Mouse (Mus musculus): Measurements from ENCODE around the gene Nrap. TPM values are rescaled to one million over a fixed set of nuclear protein-coding genes. Genes with fewer than 3 reads are reported as not detected.
A peak's percentile ranks its signal among the peaks of the same experiment; 100 is the strongest.

The Nrap gene
- total RNA-seq, 4 experiments from 2014 or later: 0.72 to 1.1 (median 0.86) TPM

GRCm38 (mm10) chr19:56316531-56316930, 73.3 kb downstream of the Nrap start:
- DNase-seq (ENCODE audit: low spot score in 2 of 2): no peak

- no peak for DNase-seq (ENCODE audit: low spot score in 2 of 2)
Observed at GRCm38 (mm10) chr19:56300835-56301234, 89.0 kb downstream of the Nrap start.

DNA sequence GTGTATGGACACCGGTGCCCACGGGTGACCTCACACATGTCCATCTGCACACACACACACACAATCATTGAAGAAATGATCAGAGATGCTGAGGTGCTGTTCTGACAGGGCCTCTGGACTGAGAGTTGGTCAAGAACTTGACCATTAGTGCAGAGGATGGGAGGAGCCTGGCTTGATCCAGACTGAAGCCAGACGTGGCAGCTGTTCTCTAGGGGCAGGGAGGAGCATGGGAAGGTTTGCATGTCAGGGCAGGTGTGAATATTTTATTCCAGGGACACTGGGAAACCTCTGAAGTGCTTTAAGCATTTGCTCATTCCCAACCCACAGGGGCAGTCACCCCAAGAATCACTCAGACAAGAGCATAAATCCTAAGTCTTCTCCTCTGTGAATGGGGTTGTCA, 92.6 kb downstream of the Nrap start:
- no peak for DNase-seq (ENCODE audit: low spot score in 2 of 2)

- DNase-seq (ENCODE audit: low spot score in 2 of 2): no peak
Observed at GRCm38 (mm10) chr19:56296668-56297067, 93.2 kb downstream of the Nrap start.

DNA sequence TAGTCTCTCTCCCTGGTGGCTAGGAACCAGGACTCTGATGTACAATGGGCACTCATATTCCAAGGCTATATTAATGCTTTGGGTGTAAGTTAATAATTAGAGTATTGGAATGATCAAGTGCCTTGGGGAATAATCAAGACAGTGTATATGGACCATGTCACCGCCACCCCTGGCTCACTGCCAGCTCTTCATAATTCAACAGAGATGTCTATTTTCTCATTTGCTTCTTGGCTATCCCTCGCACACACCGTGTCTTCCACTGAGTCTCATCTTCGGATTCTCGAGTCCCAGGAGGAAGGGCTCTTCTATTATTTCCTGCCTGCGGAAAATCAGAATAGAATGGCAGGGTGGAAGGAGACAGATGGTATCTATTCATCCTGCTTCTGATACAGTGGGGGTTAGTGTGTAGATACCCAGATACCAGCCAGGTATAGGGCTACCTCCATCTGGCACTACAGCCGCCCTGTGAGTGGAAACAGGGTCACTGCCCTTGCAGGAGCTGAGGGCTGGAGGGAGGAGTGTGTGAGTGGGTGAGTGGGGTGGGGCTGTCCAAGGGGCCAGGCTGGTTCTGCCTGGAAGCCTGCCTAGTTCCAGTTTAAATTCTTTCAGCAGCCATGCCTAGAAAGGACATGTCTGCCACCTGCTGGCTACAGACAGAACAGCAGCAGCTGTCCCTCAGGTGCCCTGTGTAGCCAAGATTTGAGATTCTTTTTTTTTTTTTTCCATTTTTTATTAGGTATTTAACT, 95.0 kb downstream of the Nrap start:
- peak; percentile 35 to 70 for DNase-seq (ENCODE audit: low spot score in 2 of 2)

DNA sequence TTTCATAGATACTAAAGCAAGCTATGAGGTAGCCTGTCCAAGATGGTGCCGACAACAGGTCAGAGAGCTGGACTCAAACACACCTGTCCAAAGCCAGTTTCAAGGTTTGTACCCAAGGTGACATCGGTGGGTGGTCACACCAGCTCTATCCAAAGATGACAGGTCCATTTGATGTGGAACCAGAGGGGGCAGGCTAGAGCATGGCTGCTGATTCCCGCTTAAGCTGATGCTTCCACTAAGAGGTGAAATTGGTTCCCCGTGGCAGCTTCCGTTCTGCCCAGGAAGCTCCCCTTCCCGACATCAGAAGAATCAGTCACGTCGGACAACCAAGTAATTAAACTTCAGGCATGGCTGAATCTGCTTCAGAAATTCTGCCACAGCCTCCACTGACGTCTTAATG, 97.5 kb downstream of the Nrap start:
- no peak for DNase-seq (ENCODE audit: low spot score in 2 of 2)

- no peak for DNase-seq (ENCODE audit: low spot score in 2 of 2)
Observed at GRCm38 (mm10) chr19:56291898-56292297, 97.9 kb downstream of the Nrap start.

DNA sequence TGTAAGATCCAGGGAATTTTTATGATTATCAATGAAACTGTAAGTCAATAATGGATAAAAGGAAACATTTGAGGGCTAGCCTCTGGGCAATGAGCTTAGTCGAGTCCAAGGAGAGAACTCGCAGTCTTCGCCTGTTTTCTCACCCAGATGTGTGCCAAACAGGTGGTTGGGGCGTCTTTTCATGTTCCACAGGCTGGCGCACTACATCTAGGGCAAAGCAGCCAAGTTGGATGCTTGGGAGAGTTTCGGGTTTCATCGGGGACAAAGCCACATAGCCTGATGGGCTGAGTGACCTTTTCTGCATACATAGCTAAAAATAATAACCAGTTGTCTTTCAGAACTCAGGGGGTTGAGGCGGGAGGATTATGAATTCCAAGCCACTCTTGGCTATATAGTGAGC, 100.2 kb downstream of the Nrap start:
- DNase-seq (ENCODE audit: low spot score in 2 of 2): no peak

- DNase-seq (ENCODE audit: low spot score in 2 of 2): no peak
Observed at GRCm38 (mm10) chr19:56288436-56288835, 101.4 kb downstream of the Nrap start.

- no peak for DNase-seq (ENCODE audit: low spot score in 2 of 2)
Observed at GRCm38 (mm10) chr19:56287580-56288367, 102.1 kb downstream of the Nrap start.

- DNase-seq (ENCODE audit: low spot score in 2 of 2): no peak
Observed at GRCm38 (mm10) chr19:56286866-56287265, 103.0 kb downstream of the Nrap start, which contains the start of gene Habp2. Gene Habp2, plus strand, starts transcription at chr19:56287137.

- DNase-seq (ENCODE audit: low spot score in 2 of 2): no peak
Observed at GRCm38 (mm10) chr19:56285222-56285621, 104.6 kb downstream of the Nrap start.

DNA sequence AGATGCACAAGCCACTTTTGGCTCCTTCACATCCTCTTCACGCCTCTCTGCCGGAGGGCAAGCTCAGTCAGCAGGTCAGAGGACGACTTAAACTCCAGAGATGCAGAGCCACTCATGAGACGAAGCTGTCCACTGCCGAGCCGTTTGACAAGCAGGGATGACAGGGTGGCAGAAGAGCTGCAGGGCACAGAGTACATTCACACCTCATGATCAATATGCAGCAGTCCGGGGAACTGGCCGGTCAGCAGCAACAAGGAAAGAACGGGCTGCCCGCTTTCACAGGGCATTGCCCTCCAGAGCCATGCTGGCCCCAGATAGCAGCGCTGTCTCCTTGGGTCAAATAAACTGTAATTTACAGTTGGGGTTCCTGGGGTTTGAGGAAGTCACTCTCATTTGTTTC, 111.5 kb downstream of the Nrap start:
- DNase-seq (ENCODE audit: low spot score in 2 of 2): no peak

DNA sequence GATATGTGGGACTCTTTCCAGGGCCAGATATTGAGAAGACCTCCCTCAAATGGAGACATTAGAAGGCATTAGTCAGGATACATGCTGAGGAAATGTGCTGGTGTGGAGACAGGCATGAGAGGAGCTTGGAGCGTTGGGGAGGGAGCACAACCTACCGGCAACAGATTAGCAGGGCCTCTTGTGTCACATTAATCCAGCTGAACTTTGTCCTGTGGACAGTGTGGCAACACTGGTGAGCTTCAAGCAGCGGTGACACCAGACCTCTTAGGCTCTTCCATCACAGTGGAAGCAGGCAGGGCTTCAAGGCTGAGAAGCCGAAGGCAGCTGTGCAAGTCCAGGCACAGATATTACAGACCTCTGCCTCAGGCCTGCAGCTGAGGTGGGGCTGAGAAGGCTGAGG, 111.9 kb downstream of the Nrap start:
- DNase-seq (ENCODE audit: low spot score in 2 of 2): no peak

GRCm38 (mm10) chr19:56277140-56277804, 112.6 kb downstream of the Nrap start:
- DNase-seq (ENCODE audit: low spot score in 2 of 2): no peak

- DNase-seq (ENCODE audit: low spot score in 2 of 2): no peak
Observed at GRCm38 (mm10) chr19:56272081-56272480, 117.8 kb downstream of the Nrap start.

Other genes with a start within 250 kb of the Nrap start
- gene Habp2, start 102.9 kb downstream of the Nrap start, total RNA-seq (2022): not detected
- 1 to 10 TPM; 3.7 to 4.6 (median 4.0) TPM for gene Casp7, start 7.1 kb upstream of the Nrap start, total RNA-seq (2022)
- gene Plekhs1, start 71.6 kb upstream of the Nrap start, total RNA-seq (2022): 1 to 10 TPM in 1 of 4 experiments, under 1 TPM in 3; 0.34 to 1.0 (median 0.79) TPM
- gene Dclre1a, start 158.2 kb upstream of the Nrap start, total RNA-seq (2022): 10 to 100 TPM in 3 of 4 experiments, 1 to 10 TPM in 1; 8.1 to 12.6 (median 11.3) TPM
- 10 to 100 TPM; 12.4 to 15.6 (median 13.1) TPM for gene Nhlrc2, start 158.2 kb upstream of the Nrap start, total RNA-seq (2022)